Mouse (Mus musculus) T-cell, adult 2 months (primary cell): Measurements from ENCODE around the gene Pabpc4.
"Not testable (repeated sequence)": the region's sequence is repeated elsewhere in the genome, so short reads cannot be mapped to it uniquely, and the experiment has no call there.

Source experiments
- DNase-seq: peaks from one replicate; pipeline ENCODE4 v3.0.0; 2022; ENCODE audit warnings: low spot score

The Pabpc4 gene

DNA sequence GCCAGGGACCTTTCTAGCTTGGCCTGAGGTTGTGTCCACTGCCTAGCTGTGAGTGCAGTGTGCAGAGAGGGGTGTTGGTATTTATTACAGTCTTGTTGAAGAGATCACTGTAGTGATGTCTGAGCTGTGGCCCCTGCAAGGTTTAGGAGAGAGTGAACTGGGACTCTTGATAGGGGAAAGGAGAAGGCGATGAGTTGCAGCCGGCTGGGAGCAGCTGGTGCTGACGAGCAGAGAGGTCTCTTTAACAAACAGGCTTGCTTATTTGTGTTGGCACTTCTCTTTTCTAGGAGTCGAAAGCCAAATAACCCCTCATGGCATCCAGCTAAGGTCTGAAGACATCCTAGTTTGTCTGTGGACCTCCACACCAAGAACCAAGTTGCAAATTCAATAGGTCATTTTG, 36.1 kb downstream of the Pabpc4 start:
- no peak for DNase-seq

DNA sequence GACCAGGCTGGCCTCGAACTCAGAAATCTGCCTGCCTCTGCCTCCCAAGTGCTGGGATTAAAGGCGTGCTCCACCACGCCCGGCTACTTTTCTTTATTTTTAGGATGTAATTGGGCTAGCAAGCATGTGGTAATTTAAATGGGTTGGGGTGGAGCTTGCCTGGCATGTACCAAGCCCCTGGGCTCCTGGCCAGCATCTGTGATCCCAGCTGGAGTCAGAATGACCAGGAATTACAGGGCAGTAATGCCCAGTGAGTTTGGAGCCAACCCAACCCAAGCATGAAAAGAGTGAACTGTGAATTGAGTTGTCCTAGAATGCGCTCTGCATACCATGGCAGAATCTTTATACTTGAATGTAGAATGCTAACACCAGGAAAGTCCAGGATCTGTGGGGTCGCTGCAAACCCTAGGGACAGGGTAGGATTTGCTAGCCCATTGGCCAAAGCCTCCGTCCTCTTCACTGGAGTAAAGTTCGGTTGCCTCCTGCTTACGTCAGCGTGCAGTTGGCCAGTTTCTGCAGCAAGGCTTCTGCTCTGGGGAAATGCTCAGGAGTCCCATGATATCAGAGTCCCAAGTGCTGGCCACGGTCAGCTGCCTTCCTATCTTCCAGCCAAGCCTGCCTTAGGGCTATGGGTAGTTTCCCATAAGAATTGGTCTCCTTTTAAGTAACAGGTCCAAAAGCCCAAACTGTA, 37.0 kb downstream of the Pabpc4 start:
- DNase-seq, result no peak

DNA sequence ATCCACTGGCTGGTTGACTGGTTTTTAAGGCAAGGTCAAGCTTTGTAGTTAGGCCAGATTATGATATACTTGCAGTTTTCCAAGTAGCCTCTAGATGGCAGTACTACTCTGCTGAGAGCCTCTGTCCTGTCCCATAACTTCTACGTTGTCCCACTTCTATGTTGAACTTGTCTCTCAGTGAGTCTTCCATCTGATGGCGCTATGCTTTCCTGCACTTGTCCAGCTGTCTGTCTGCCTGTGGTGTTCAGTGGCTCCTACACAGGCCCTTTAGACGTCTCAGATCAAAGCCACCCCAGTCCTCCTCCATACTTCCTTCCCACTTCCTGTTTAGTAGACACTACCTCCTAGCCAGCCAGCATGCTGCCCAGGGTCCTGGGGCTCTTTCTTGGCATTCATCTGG, 43.6 kb downstream of the Pabpc4 start:
- peak; percentile 31 for DNase-seq

DNA sequence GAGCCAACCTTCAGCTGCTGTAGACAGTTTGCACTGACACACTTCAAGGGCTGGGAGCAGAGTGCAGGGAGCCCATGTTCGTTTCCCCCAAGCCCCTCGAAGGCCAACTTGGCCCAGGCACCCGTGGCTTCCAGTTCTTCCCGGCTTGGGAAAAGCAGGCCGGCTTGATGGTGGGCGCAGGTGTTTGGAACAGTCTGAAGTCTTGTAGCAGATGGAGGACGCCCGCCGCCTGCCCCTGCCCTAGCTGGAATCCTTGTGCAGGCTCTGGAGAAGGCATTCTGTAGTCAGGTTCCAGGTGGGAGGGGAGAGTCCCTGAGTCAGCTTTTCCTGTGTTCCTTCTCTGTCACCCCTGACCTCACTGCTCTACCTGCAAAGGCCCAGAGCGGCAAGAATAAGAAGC, 44.8 kb downstream of the Pabpc4 start:
- DNase-seq, result no peak

DNA sequence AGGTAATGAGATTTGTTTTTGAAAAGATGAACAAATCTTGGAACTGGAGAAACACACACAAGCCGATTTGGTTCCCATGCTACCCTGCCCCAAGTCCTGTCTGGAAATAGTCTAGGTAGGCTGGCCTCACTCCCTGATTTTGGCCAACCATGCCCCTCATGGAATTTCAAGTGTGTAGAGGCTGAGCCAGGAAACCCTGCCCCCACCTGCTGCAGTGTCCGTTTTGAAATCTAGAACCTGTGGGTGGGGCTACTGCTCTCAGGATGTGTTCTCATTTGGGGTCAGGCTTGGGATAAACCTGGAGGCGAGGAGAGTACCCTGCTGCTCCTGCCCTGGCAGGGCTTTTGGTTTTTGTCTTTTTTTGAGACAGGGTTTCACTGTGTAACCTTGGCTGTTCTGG, 46.1 kb downstream of the Pabpc4 start:
- no peak for DNase-seq

DNA sequence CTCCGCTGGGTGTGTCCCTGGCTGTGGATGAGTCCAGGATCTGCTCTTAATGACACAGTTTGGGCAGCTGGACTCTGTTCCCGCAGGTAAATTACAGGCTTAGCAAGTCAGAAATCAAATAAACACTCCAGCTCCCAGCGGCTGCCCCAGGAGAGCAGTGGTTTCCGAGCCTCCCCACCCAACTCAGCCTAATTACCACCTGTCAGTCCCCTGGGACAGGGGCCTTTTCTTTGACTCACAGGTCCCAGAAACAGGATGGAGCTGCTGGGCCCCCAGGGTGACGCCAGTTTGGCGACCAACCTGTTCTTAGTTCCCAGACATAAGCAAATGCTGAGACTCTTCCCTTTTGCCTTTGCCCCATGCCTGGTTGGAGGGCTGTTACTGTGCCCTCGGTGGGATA, 49.7 kb downstream of the Pabpc4 start:
- no peak for DNase-seq

DNA sequence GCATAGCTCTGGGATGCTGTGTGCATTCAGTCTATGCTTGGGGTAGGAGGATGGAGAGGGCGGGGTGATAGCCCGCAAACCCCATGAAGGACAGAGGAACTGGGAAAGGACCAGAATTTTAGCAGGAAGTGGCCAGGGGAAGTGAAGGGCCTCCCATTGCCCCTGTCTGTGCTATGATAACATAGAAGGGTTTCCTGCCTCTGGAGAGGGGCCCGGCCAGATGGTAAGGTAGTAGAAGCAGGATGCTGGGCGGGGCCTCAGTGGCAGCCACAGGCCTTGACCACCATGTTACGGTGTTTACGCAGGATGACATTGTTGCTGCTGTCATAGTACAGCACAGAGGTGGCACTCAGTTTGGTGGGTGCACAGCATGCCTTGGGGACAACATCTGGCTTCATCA, 50.9 kb downstream of the Pabpc4 start:
- no peak for DNase-seq

DNA sequence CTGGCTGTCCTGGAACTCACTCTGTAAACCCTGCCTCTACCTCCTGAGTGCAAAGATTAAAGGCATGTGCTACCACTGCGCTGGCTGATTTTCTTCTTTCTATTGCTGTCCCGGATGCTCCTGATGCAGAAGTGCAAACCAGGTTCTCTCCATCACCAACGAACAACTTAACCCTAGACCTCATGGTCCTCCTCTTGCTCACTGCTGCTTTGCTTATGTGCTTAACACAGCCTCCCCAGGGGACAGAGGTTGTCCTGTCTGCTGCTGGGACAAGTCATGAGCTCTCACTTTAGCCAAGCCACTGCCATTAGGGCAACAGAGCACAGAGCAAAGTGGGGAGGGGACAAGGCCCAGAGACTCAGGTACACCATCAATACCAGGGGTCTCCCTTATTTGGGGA, 52.3 kb downstream of the Pabpc4 start:
- no peak for DNase-seq

DNA sequence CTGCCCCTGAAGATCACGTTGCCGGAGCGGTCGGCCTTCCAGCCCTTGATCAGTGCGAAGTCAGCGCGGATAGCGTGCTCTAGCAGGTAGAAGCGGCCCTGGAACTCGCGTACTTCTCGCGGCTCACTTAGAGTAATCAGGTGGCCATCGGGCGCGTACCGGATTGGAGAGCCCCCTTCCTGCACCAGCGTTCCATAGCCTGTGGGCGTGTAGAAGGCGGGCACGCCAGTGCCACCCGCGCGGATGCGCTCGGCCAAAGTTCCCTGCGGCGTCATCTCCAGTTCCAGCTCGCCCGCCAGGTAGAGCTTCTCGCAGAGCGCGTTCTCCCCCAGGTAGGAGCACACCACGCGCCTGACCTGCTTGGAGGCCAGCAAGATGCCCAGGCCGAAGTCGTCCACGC, 60.8 kb downstream of the Pabpc4 start:
- not testable (repeated sequence) for DNase-seq

DNA sequence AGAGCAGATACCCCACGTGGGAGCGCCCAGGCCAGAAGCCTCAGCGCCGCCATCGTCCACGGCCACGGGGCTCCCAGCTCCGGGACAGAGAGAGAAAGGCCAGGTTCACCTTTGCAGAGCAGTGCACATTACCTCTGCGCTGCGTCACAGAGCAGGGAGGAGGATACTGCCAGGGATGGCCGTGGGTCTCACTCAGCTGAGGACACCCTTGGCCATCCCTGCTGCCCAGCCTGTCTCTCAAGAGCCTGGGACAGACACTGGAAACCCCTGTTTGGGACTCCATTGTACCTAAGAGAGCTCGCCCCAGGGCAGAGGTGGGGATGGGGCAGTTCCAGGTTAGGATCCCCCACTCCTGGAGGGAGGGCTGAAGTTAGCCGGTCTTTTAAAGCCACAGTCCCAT, 61.4 kb downstream of the Pabpc4 start, which contains the start of gene Oxct2a:
TSS of gene Oxct2a (minus strand) at position 101 of the 400 bp plus-strand sequence.
- DNase-seq, result no peak

DNA sequence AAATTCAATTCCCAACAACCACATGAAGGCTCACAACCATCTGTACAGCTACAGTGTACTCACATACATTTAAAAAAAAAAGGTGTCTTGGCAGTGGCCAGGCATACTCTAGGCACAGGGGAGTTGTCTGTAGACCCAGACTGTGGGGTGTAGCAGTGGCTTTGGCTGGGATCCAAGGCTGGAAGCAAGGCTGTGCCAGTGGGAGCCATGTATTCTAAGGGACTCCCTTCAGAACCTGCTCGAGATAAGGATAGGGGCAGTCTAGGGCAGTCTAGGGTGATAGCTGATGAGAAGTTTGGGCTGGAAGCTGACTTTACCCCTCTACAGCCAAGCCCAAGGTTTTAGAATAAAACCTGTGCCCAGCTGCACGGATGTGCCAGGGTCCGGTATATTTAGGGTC, 63.9 kb downstream of the Pabpc4 start:
- no peak for DNase-seq

DNA sequence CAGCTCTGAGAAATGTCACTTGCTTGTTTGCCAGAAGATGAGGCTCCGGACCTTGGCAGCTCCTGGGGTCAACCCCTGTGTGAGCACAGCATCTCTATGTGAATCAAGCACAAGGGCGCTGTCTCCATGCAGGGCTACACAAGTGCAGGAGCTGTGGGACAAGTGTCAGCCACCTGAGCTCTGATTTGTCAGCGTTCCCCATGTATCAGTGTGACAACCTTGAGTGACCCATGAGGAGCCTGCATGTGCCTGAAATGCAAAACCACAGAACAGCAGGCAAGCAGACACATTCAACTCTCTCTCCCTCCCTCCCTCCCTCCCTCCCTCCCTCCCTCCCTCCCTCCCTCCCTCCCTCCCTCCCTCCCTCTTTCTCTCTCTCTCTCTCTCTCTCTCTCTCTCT, 65.5 kb downstream of the Pabpc4 start:
- DNase-seq, result no peak

DNA sequence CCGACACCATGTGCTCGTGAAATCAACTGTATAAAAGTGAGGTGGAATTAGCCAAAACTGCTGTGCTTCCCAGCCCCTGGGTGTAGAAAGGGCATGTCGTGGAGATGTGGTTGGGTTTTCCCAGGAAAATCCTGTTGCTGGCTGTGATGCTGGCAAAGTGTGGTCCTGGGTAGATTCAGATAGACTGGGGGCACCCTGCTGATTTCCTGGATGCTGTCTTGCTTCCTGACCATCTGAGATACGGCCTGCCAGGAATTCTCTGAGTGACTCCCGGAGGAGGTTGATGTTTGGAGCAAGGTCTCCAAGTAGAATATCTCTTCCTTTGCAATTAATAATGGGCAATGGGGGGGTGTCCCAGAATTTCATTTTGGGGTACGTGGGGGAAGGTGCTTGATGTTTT, 66.8 kb downstream of the Pabpc4 start:
- no peak for DNase-seq

DNA sequence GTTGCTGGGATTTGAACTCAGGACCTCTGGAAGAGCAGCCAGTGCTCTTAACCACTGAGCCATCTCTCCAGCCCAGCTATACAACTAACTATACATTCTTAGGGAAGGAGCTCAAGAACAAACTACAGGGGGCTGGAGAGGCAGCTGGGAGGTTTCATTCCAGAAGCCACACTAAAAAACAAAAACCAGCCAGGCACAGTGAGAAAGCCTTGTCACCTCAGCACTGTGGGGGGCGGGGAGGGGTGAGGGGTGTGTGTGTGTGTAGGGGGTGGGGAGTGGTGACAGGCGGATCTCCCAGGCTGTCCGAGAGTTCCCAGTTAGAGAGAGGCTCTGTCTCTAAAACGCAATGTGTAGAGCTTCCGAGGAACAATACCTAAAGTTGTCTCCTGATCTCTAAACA, 69.2 kb downstream of the Pabpc4 start:
- no peak for DNase-seq

DNA sequence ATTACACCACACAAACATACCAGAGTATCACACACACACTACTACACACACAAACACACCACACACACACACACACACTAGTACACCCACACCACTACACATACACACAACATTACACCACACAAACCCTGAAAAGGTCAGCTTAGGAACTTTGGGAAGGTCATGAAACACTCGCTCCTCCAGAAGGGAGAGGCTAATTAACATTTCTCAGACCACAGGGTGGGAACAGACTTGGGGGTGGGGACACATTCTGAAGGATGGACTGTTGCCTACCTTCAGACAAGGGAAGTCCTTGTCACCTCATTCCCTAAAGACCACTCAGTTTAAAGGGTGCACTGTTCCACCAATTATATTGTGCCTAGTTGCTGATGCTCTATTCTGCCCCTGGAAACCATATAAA, 69.8 kb downstream of the Pabpc4 start:
- DNase-seq, result not testable (repeated sequence)

DNA sequence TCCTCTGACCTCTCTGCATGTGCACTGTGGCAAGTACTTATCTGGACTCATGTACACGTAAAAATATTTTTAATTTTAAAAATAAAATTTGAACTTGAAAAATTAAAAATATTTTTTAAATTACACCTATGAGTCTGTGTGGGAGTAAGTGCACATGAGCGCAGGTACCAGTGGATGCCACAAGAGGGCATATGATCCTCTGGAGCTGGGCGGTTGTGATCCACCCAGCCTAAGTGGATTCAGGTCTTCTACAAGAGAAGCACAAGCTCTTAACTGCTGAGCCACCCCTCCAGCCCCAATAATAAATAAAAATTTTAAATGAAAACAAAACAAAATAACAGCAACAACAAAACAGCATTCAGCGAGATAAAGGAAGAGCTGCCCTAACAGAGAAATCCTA, 71.0 kb downstream of the Pabpc4 start:
- no peak for DNase-seq

DNA sequence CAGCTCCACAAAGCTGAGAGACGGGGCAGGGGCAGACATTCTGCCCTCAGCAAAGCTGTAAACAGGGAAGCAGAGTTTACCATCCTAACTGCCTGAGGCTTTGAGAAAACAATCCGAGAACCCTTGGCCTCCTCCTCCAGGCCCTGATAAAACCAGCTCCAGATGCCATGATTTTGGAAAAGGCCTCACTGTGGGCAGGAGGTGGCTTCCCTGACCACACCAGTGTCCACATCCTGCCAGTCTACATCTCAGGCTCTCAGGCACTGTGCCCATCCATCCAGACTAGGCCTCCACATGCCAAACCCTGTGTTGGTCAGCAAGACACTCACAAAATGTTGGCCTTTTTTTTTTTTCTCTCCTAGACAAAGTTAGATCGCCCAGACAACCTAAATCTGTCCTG, 72.0 kb downstream of the Pabpc4 start:
- DNase-seq, result no peak

DNA sequence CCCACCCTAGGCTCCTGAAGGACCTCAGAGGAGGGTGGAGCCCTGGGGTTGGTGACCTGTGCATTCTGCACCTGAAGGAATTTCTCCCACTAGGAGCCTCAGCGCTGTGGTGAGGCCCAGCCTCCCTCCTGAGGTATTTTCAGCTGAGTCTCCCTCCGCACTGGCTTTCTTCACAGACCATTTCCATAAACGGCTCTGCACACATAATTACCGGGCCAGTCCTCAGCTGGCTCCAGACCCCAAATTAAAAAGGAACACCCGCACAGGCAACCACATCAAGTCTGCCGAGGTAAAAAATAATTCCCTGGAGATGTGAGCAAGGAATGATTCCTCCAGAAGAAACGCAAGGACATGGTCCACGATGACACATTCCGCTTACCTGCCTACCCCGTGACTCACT, 73.1 kb downstream of the Pabpc4 start:
- not testable (repeated sequence) for DNase-seq

DNA sequence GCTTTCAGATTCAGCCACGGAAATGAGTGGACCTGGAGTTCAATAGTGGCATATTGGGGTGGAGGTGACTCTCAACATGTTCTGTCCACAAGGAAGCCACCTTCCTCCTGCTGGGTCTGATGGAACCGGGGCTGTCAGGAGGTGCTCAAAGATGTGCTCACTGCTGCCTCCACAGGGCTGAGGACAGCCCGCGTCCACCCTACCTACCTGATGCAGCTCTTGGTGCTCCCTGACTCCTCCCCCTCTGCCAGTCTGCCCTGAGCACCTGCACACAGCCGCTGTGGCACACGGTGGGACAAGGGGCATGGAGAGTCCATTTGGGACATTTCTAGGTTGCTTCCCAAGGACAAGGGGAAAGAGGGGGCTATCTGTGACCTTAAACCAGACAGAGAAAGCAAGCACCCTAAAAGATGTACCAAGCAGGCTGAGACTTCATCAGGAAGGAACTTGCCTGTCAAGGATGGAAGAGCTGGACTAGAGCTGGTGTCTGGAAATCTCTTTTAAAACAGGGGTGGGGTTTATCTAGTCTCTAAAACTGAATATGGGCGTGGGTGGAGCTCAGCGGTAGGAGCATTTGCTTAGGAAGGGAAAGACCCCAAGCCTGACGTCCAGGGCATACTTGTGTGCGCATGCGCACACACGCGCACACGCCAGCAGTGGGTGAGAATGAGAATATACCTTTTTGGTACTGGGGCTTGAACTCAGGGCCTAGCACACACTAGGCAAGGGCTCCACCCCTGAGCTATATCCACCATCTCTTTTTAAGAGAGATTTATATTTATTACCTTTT, 73.8 kb downstream of the Pabpc4 start:
- DNase-seq, result no peak

DNA sequence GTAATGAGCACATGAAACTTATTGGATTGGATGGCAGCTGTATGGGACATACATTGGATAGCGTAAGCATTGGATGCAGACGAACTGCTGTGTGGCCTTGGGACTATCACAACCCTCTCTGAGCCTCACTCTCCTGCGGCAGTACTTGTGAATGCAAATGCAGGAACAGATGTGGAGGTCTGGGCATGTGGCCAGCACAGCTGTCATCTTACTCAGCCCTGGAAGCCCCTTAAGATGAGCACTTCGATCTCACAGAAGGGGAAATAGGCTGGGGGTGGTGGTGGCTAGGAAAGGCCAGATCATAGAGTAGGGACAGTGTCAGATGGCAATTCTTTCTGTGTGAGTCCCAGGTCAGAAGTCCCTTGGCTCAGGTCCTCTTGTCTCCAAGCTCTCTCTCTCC, 75.5 kb downstream of the Pabpc4 start:
- no peak for DNase-seq

DNA sequence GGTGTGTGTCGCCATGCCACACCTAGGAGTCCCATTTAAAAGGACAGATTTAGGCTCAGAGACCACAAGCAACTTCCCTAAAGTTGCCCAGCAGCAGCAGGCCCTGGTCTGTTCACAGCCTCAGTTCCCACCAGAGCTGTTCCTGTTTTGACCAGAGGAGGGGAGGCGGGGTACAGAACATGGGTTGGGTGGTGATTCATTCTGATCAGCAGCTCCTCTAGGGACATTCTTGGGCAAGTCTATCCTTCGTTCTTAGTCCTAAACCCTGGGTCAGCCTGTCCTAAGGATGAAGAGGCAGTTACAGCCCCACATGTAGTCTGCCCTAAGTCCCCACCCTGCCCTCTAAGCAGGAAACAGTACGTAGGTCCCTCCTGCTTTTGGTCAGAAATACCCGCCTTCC, 78.1 kb downstream of the Pabpc4 start:
- no peak for DNase-seq

DNA sequence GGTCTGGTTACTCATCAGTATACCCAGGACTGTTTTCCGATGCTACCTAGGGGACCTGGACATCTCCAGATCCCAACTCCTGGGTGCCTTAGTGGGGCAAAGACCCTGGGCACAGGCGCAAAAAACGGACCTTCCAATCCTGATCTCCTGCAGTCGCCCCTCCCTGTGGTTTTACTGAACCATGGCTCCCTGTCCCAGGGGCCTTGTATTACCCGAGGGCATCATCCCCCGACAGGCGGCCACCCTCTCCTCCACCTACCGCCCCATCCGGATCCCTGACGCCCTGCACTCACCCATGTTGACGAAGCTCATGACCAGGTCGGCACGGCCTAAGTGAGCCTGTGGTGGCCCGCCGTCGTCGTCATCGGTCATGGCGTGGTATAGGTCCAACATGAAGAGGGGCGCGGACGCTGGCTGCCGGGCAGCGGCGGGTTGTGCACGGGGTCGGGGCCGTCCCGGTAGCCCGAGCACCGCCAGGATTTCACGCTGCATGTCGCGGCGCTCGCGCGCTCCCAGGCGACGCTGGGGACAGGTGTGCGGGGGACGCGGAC, 80.0 kb downstream of the Pabpc4 start:
- DNase-seq, result no peak

DNA sequence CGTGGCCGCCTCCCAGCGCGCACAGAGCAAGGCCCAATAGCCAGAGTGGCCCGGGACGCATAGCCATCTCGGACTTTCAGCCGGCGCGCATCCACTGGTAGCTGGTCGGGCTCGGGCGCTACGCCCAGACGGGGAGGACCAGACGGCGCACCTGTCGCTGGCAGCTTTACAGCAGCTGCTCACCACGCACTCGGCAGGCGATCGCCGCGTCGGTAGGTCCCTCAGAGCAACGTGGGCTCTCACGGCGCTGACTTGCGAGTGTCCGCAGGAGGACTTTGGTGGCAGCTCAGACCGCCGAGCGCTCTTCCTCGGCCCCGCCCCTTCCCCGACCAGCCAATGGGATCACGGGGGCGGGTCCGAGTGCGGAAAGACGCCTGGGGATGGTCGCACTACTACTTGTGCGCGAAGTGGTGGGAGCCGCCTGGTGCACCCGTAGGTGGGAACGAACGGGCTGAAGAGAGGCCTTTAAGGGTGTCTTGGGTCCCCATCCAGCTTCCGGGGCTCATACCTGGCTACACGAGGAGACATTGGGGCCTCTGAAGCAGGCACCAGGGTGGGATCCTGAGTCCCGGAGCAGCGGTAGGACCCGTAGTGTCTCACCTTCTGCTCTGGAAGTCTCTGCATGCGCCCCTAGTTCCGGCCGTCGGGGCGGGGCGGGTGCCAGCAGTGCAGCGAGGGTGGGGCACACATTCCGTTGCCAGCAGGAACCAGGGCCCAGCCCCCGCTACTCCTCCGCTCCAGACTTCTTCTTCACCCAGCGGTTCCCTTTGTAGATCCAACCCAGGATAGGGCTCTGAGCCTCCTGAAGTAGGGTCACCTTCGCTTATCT, 80.7 kb downstream of the Pabpc4 start, which contains the start of gene Bmp8a:
TSS of gene Bmp8a (minus strand) at position 611 of the 829 bp plus-strand sequence.
- peak; percentile 31 for DNase-seq
